Mouse (Mus musculus): ENCODE data around the gene Tmem143. TPM values are rescaled to one million over a fixed set of nuclear protein-coding genes. Genes with fewer than 3 reads are reported as not detected.
"Not testable (repeated sequence)": the region's sequence is repeated elsewhere in the genome, so short reads cannot be mapped to it uniquely, and the experiment has no call there.

Gene Tmem143
- polyA plus RNA-seq, 1 experiment = 16.6 TPM

- Histone ChIP-seq H3K27me3 (ENCODE audit: control insufficient read depth, insufficient read depth, low read length) (peaks cover 16% of the 10 kb centered on the region), H3K27ac (ENCODE audit: insufficient read depth, low read length) (no peak overlapping the region), H3K4me3 (ENCODE audit: extremely low read depth, insufficient read depth, insufficient read length) (no peak overlapping the region), H3K4me1 (ENCODE audit: control insufficient read depth, insufficient read depth, insufficient read length) (peaks cover 18% of the 10 kb centered on the region), H3K36me3 (ENCODE audit: control insufficient read depth, insufficient read depth, low read length) (peaks cover 9% of the 10 kb centered on the region)
- TF ChIP-seq CTCF (IDR thresholded peaks at IDR 0.05; ENCODE audit: extremely low read depth, insufficient read depth, insufficient read length, insufficient replicate concordance) (no peak), POLR2A (IDR thresholded peaks at IDR 0.05; ENCODE audit: low read depth, low read length) (no peak)
- 5% methylated on average over 29 of the region's 30 CpGs for WGBS
- no peak for DNase-seq (ENCODE audit: low read depth in 1 of 2, low spot score in 2 of 2)
Measured at GRCm38 (mm10) chr7:45870282-45871058, 26.3 kb upstream of the Tmem143 start.

GRCm38 (mm10) chr7:45872624-45873023 lies 24.1 kb upstream of the Tmem143 start, which contains the start of gene Kdelr1:
Gene Kdelr1, plus strand, starts transcription at chr7:45872772.
- H3K27ac ChIP-seq (ENCODE audit: insufficient read depth, low read length) = peak within 1 kb of the TSS; percentile 89
- peak; percentile 71 to 88 for DNase-seq (ENCODE audit: low read depth in 1 of 2, low spot score in 2 of 2)
- TF ChIP-seq POLR2A (IDR thresholded peaks at IDR 0.05; ENCODE audit: low read depth, low read length) (no peak; the same call in 1 of the 2 replicates), CTCF (IDR thresholded peaks at IDR 0.05; ENCODE audit: extremely low read depth, insufficient read depth, insufficient read length, insufficient replicate concordance) (peak; percentile 99)
- H3K36me3 ChIP-seq (ENCODE audit: control insufficient read depth, insufficient read depth, low read length) = peaks cover 20% of the 10 kb centered on the region
- 0% methylated on average over 15 of the region's 18 CpGs for WGBS
- peaks cover 15% of the 10 kb centered on the region for H3K27me3 ChIP-seq (ENCODE audit: control insufficient read depth, insufficient read depth, low read length)
- peaks cover 7% of the 10 kb centered on the region; the same call in 1 of the 2 replicates for H3K4me1 ChIP-seq (ENCODE audit: control insufficient read depth, insufficient read depth, insufficient read length)
- H3K4me3 ChIP-seq (ENCODE audit: extremely low read depth, insufficient read depth, insufficient read length) = peak within 1 kb of the TSS; percentile 92

- Histone ChIP-seq H3K27me3 (ENCODE audit: control insufficient read depth, insufficient read depth, low read length) (peaks cover 15% of the 10 kb centered on the region), H3K4me1 (ENCODE audit: control insufficient read depth, insufficient read depth, insufficient read length) (peaks cover 7% of the 10 kb centered on the region; the same call in 1 of the 2 replicates), H3K27ac (ENCODE audit: insufficient read depth, low read length) (peak overlapping the region; percentile 89), H3K36me3 (ENCODE audit: control insufficient read depth, insufficient read depth, low read length) (peaks cover 22% of the 10 kb centered on the region), H3K4me3 (ENCODE audit: extremely low read depth, insufficient read depth, insufficient read length) (peak overlapping the region; percentile 92)
- WGBS = 3% methylated on average over 28 of the region's 28 CpGs
- TF ChIP-seq POLR2A (IDR thresholded peaks at IDR 0.05; ENCODE audit: low read depth, low read length) (no peak), CTCF (IDR thresholded peaks at IDR 0.05; ENCODE audit: extremely low read depth, insufficient read depth, insufficient read length, insufficient replicate concordance) (no peak)
- peak; percentile 26 to 39 for DNase-seq (ENCODE audit: low read depth in 1 of 2, low spot score in 2 of 2)
Measured at GRCm38 (mm10) chr7:45873061-45873947, 23.4 kb upstream of the Tmem143 start.

- Histone ChIP-seq H3K27ac (ENCODE audit: insufficient read depth, low read length) (no peak overlapping the region), H3K36me3 (ENCODE audit: control insufficient read depth, insufficient read depth, low read length) (peaks cover 33% of the 10 kb centered on the region), H3K27me3 (ENCODE audit: control insufficient read depth, insufficient read depth, low read length) (no peaks in the 10 kb centered on the region), H3K4me3 (ENCODE audit: extremely low read depth, insufficient read depth, insufficient read length) (no peak overlapping the region), H3K4me1 (ENCODE audit: control insufficient read depth, insufficient read depth, insufficient read length) (peaks cover 4% of the 10 kb centered on the region; the same call in 1 of the 2 replicates)
- WGBS = 66% methylated on average over 7 of the region's 7 CpGs
- TF ChIP-seq POLR2A (IDR thresholded peaks at IDR 0.05; ENCODE audit: low read depth, low read length) (no peak), CTCF (IDR thresholded peaks at IDR 0.05; ENCODE audit: extremely low read depth, insufficient read depth, insufficient read length, insufficient replicate concordance) (no peak)
- no peak for DNase-seq (ENCODE audit: low read depth in 1 of 2, low spot score in 2 of 2)
Measured at GRCm38 (mm10) chr7:45876895-45877294, 19.8 kb upstream of the Tmem143 start.

GRCm38 (mm10) chr7:45878278-45878677 lies 18.5 kb upstream of the Tmem143 start, which contains the start of gene Grin2d:
Gene Grin2d, minus strand, starts transcription at chr7:45878378.
- not testable (repeated sequence) for H3K27ac ChIP-seq (ENCODE audit: insufficient read depth, low read length); H3K4me3 ChIP-seq (ENCODE audit: extremely low read depth, insufficient read depth, insufficient read length); H3K27me3 ChIP-seq (ENCODE audit: control insufficient read depth, insufficient read depth, low read length); DNase-seq (ENCODE audit: low read depth in 1 of 2, low spot score in 2 of 2); H3K4me1 ChIP-seq (ENCODE audit: control insufficient read depth, insufficient read depth, insufficient read length)
- WGBS = 75% methylated on average over 1 of the region's 1 CpGs
- H3K36me3 ChIP-seq (ENCODE audit: control insufficient read depth, insufficient read depth, low read length) = peaks cover 45% of the 10 kb centered on the region

GRCm38 (mm10) chr7:45880531-45880930 lies 16.2 kb upstream of the Tmem143 start:
- no peaks in the 10 kb centered on the region for H3K4me1 ChIP-seq (ENCODE audit: control insufficient read depth, insufficient read depth, insufficient read length)
- DNase-seq (ENCODE audit: low read depth in 1 of 2, low spot score in 2 of 2) = no peak
- peaks cover 45% of the 10 kb centered on the region for H3K36me3 ChIP-seq (ENCODE audit: control insufficient read depth, insufficient read depth, low read length)
- H3K27me3 ChIP-seq (ENCODE audit: control insufficient read depth, insufficient read depth, low read length) = no peaks in the 10 kb centered on the region
- TF ChIP-seq CTCF (IDR thresholded peaks at IDR 0.05; ENCODE audit: extremely low read depth, insufficient read depth, insufficient read length, insufficient replicate concordance) = no peak
- no peak for TF ChIP-seq POLR2A (IDR thresholded peaks at IDR 0.05; ENCODE audit: low read depth, low read length)
- WGBS = 96% methylated on average over 4 of the region's 4 CpGs
- no peak overlapping the region for H3K27ac ChIP-seq (ENCODE audit: insufficient read depth, low read length)
- no peak overlapping the region for H3K4me3 ChIP-seq (ENCODE audit: extremely low read depth, insufficient read depth, insufficient read length)

Data from spleen, adult 2 months (tissue).